Mouse (Mus musculus): ENCODE data around the gene Klhl23.

DNA sequence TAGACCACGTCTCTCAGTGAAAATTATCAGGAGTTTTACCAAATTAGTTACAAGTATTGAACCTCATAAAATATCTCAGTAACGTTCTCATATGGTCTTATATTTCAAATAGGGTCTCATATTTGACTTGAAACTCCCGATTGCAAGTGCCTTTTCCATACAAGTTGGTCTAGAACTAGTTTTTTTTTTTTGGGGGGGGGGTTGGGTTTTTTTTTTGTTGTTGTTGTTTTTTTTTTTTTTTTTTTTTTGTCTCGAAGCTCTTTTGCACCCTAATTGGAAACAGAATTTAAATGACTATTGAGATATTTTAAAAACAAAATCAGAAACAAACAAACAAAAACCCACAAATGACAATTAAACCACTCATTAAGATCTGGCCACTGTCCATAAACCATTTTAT lies 31.0 kb upstream of the Klhl23 start:
- TF ChIP-seq GATA1 (IDR thresholded peaks at IDR 0.05; ENCODE audit: low read length) (no peak), TAL1 (IDR thresholded peaks at IDR 0.05; ENCODE audit: low read length) (no peak)

Measured in erythroblast, embryonic 14.5 days (primary cell).